Mouse (Mus musculus) heart, embryonic 14.5 days (tissue): ENCODE results near the gene Tmf1. TPM values are rescaled to one million over a fixed set of nuclear protein-coding genes. Genes with fewer than 3 reads are reported as not detected.
A peak's percentile ranks its signal among the peaks of the same experiment; 100 is the strongest.

Source experiments
- ATAC-seq: fragments of 200-750 bp; cut with Nextera tagmentation; 2 replicates; pipeline ENCODE4 v1.8.0; 2017; ENCODE audit warnings: low read depth, moderate TSS enrichment; ENCODE audit not compliant: insufficient number of reproducible peaks, insufficient read depth, low FRiP score
- H3K27ac ChIP-seq, 2 experiments: fragments of 200-500 bp in 1 of 2; fragments of 300-500 bp in 1 of 2; sonication (generic) in 1 of 2; replicated peaks in 1 of 2; 2 replicates each; pipeline ENCODE4 v1.5.1; 2012 to 2014; ENCODE audit warnings: low read depth in 2 of 2, low read length in 2 of 2, control low read depth in 1 of 2, mild to moderate bottlenecking in 1 of 2, mixed read lengths in 1 of 2; ENCODE audit not compliant: control insufficient read depth in 1 of 2, insufficient read depth in 1 of 2
- H3K27me3 ChIP-seq: fragments of 300-500 bp; sonication (generic); 2 replicates; pipeline ENCODE4 v1.6.1; 2014; ENCODE audit warnings: mild to moderate bottlenecking, low read length, control low read depth; ENCODE audit not compliant: control insufficient read depth, insufficient read depth
- H3K36me3 ChIP-seq: fragments of 300-500 bp; sonication (generic); 2 replicates; pipeline ENCODE4 v1.6.1; 2014; ENCODE audit warnings: mild to moderate bottlenecking, control low read depth, low read length, mixed read lengths; ENCODE audit not compliant: control insufficient read depth, insufficient read depth
- H3K4me1 ChIP-seq, 2 experiments: fragments of 200-500 bp in 1 of 2; fragments of 300-500 bp in 1 of 2; sonication (generic) in 1 of 2; 2 replicates each; pipeline ENCODE4 v1.6.1; 2012 to 2014; ENCODE audit warnings: low read length in 2 of 2, control low read depth in 1 of 2, mixed read lengths in 1 of 2; ENCODE audit not compliant: control insufficient read depth in 2 of 2, insufficient read depth in 2 of 2
- H3K4me2 ChIP-seq: fragments of 300-500 bp; sonication (generic); 2 replicates; pipeline ENCODE4 v1.6.1; 2014; ENCODE audit warnings: mild to moderate bottlenecking, low read length
- H3K4me3 ChIP-seq, 2 experiments: fragments of 200-500 bp in 1 of 2; fragments of 300-500 bp in 1 of 2; sonication (generic) in 1 of 2; 2 replicates each; pipeline ENCODE4 v1.5.1; 2012 to 2014; ENCODE audit warnings: low read length in 2 of 2, mild to moderate bottlenecking in 2 of 2, control low read depth in 1 of 2, low read depth in 1 of 2, moderate library complexity in 1 of 2; ENCODE audit not compliant: control insufficient read depth in 1 of 2, insufficient read depth in 1 of 2
- H3K9ac ChIP-seq: fragments of 300-500 bp; sonication (generic); 2 replicates; pipeline ENCODE4 v1.6.1; 2014; ENCODE audit warnings: mild to moderate bottlenecking, low read length
- H3K9me3 ChIP-seq: fragments of 300-500 bp; sonication (generic); 2 replicates; pipeline ENCODE4 v1.6.1; 2016; ENCODE audit warnings: low read length, control low read depth; ENCODE audit not compliant: control insufficient read depth
- WGBS: fragments of 180-500 bp; shearing (Covaris S2); extraction: QIAGEN DNeasy Blood & Tissue Kit; methylation state at CpG from one replicate; pipeline ENCODE4 v1.1.7; 2014; 5-methylcytosine and 5-hydroxymethylcytosine counted together
- polyA plus RNA-seq: library from polyadenylated mRNA; unstranded; fragments of >200 nt; fragmentation: Nextera tagmentation; extraction: Ambion mirVana; gene quantifications from 2 replicates; pipeline ENCODE4 v1.2.1, GENCODE M21; 2014

Tmf1 gene
- polyA plus RNA-seq: 22.7 and 25.1 TPM in 2 replicates

DNA sequence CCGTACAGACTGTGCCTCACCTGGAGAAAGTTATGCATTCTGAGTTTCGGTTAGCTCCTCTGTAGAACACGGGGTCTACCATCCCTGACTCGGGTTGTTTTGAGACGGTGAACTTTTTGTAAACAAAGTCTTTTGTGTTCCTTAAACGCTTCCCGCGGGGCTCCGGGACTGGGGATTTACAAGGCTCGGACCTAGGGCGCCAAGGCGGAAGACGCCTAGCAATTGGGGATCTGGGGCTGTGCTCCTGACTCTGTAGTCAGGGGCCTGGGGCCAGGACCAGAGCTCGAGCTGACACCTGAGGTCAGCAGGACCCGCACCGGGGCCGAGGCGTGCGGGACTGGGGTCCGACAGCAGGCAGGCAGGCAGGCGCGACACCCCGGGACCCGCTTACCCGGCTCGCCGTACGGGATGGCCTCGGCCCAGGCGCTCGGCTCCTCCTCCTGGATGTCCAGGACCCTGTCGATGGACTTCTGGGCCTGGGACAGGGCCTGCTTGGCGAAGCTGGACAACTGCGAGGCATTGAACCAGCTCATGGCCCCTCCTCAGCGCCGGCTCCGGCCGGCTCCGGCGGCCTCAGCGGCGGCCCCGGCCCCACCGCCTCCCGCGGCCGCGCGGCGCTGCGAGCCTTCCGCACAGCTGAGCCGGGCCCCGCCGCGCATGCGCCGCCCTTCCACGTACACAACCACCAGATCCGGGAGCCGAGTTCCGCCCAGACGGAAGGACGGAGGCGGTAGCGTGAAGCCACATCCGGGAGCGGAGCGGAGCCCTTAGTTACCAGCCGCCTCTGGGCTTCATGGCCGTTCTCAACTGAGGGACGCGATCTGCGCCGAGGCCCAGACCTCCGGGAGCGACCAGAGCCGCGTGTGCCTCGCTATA lies at the start of gene Tmf1:
Gene Tmf1, minus strand, starts transcription at position 632 of the 876 bp plus-strand sequence.
- Histone ChIP-seq H3K4me3 (peak within 1 kb of the TSS; percentile 84 to 98), H3K4me1 (peaks cover 5 to 22% of the 10 kb centered on the region in 2 experiments), H3K4me2 (peak within 1 kb of the TSS; percentile 89), H3K36me3 (peaks cover 28% of the 10 kb centered on the region), H3K9me3 (no peaks in the 10 kb centered on the region), H3K9ac (peak within 1 kb of the TSS; percentile 96), H3K27me3 (no peaks in the 10 kb centered on the region), H3K27ac (peak within 1 kb of the TSS; percentile 93)
- ATAC-seq: peak; percentile 97
- under 1% methylated on average over 78 of the region's 80 CpGs for WGBS

DNA sequence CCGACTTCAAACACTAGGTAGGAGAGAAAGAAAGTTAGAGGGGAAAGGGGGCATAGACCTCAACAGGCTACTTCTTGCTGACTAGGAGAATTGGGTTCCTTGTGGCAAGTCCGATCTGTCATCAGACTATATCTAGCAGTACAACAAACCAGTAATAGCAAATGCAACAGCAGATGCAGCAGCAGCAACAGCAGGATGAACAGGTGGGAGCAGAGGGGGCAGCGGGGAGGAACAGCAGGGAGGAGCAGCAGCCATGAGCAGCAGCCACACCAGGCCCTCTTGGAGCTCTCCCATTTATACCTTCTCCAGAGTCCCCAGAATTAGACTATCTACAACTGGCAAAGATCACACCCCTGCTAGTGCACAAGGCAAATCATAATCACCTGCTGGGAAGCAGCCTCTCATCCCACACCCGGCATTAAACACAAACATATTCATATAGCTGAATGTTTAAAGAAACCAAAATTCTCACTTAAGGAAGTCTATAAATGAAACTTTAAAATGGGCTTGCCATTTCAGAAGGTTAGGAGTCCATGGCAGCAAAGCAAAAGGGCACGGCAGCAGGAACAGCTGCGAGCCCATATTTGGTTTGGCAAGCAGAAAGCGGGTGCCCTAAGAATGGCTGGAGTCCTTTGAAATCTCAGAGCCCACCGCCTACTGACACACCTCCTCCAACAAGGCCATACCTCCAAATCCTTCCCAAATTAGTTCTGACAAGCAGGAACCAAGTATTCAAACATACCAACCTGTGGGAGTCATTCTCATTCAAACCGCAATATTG lies 48.3 kb upstream of the Tmf1 start:
- no peak overlapping the region for H3K4me3 ChIP-seq
- no peak for ATAC-seq
- H3K27ac ChIP-seq: no peak overlapping the region
- no peak overlapping the region for H3K9ac ChIP-seq
- H3K4me1 ChIP-seq: peaks cover 11 to 33% of the 10 kb centered on the region in 2 experiments
- H3K4me2 ChIP-seq: no peak overlapping the region
- peaks cover 43% of the 10 kb centered on the region for H3K36me3 ChIP-seq
- no peaks in the 10 kb centered on the region for H3K9me3 ChIP-seq
- H3K27me3 ChIP-seq: no peaks in the 10 kb centered on the region
- 92% methylated on average over 9 of the region's 9 CpGs for WGBS

- H3K27ac ChIP-seq: peak overlapping the region; percentile 79 to 89
- no peak overlapping the region for H3K4me2 ChIP-seq
- ATAC-seq: peak; percentile 62
- 29% methylated on average over 1 of the region's 1 CpGs for WGBS
- no peaks in the 10 kb centered on the region for H3K27me3 ChIP-seq
- H3K9ac ChIP-seq: peak overlapping the region; percentile 9; the same call in 1 of the 2 replicates
- peaks cover 22 to 45% of the 10 kb centered on the region in 2 experiments for H3K4me1 ChIP-seq
- peaks cover 31% of the 10 kb centered on the region for H3K36me3 ChIP-seq
- no peaks in the 10 kb centered on the region for H3K9me3 ChIP-seq
- H3K4me3 ChIP-seq: no peak overlapping the region
These were observed 47.2 kb upstream of the Tmf1 start for GRCm38 (mm10) chr6:97226083-97226491.

DNA sequence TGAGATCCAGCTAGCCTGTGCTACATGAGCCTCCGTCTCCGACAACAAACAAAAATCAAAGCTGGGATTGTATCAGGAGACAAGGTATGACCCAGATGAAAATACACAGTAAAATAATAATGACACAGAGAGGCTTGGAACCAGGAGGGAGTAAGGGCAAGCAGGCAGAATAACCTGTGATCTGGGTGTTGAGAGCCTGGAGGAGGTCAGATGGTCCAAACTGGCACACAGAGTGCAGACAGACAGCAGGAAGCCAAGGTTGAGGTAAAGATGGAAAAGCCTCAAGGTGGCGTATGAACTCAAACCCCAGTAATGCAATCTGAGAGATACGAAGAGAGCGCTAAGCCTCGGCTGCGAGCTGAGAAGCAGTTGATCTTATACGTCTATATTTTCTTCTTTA lies 45.6 kb upstream of the Tmf1 start:
- no peak overlapping the region for H3K4me2 ChIP-seq
- peaks cover 22 to 51% of the 10 kb centered on the region in 2 experiments for H3K4me1 ChIP-seq
- H3K9ac ChIP-seq: no peak overlapping the region
- ATAC-seq: no peak
- H3K27ac ChIP-seq: no peak overlapping the region
- peaks cover 19% of the 10 kb centered on the region for H3K36me3 ChIP-seq
- H3K4me3 ChIP-seq: no peak overlapping the region
- H3K27me3 ChIP-seq: no peaks in the 10 kb centered on the region
- H3K9me3 ChIP-seq: no peaks in the 10 kb centered on the region
- 93% methylated on average over 8 of the region's 8 CpGs for WGBS

DNA sequence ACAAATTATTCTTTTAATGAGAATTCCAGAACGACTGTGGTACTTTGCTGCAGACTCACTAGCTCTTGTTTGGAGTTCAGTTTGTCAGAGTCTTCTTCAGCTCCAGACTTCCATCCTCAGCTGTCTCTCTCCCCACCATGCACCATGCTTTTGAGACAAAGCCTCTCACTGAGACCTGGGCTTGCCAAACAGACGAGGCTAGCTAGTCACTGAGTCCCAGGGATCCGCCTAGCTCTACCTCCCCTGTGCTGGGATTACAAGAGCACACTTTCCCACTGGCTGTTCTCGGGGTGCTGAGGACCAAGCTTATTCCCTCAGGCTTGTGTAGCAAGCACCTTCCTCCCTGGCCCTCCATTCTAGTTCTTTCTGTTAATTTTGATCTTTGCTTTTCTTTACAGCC lies 44.6 kb upstream of the Tmf1 start:
- peaks cover 18% of the 10 kb centered on the region; the same call in 1 of the 2 replicates for H3K36me3 ChIP-seq
- no peaks in the 10 kb centered on the region for H3K27me3 ChIP-seq
- H3K9ac ChIP-seq: peak overlapping the region; percentile 27; the same call in 1 of the 2 replicates
- H3K4me2 ChIP-seq: peak overlapping the region; percentile 54
- no peaks in the 10 kb centered on the region for H3K9me3 ChIP-seq
- H3K4me1 ChIP-seq: peaks cover 22 to 51% of the 10 kb centered on the region in 2 experiments
- no peak overlapping the region for H3K4me3 ChIP-seq
- ATAC-seq: no peak
- H3K27ac ChIP-seq: peak overlapping the region; percentile 81 to 86
- WGBS: 73% methylated on average over 4 of the region's 4 CpGs

- no peak for ATAC-seq
- H3K4me2 ChIP-seq: peak overlapping the region; percentile 54
- H3K9ac ChIP-seq: peak overlapping the region; percentile 27; the same call in 1 of the 2 replicates
- peaks cover 22 to 51% of the 10 kb centered on the region in 2 experiments for H3K4me1 ChIP-seq
- 22% methylated on average over 5 of the region's 5 CpGs for WGBS
- no peaks in the 10 kb centered on the region for H3K27me3 ChIP-seq
- H3K4me3 ChIP-seq: no peak overlapping the region
- H3K36me3 ChIP-seq: peaks cover 18% of the 10 kb centered on the region; the same call in 1 of the 2 replicates
- H3K27ac ChIP-seq: peak overlapping the region; percentile 81 to 86
- no peaks in the 10 kb centered on the region for H3K9me3 ChIP-seq
These were observed 44.1 kb upstream of the Tmf1 start for GRCm38 (mm10) chr6:97222931-97223467.

GRCm38 (mm10) chr6:97222321-97222720 lies 43.4 kb upstream of the Tmf1 start:
- no peaks in the 10 kb centered on the region for H3K27me3 ChIP-seq
- H3K36me3 ChIP-seq: peaks cover 18% of the 10 kb centered on the region; the same call in 1 of the 2 replicates
- ATAC-seq: no peak
- H3K4me3 ChIP-seq: no peak overlapping the region
- H3K4me1 ChIP-seq: peaks cover 22 to 51% of the 10 kb centered on the region in 2 experiments
- peak overlapping the region; percentile 54 for H3K4me2 ChIP-seq
- peak overlapping the region; percentile 14 to 81; a peak in 3 of 4 replicates for H3K27ac ChIP-seq
- no peaks in the 10 kb centered on the region for H3K9me3 ChIP-seq
- 51% methylated on average over 6 of the region's 6 CpGs for WGBS
- H3K9ac ChIP-seq: no peak overlapping the region
